Mouse (Mus musculus) liver, adult 2 months (tissue): ENCODE measurements at regions not wholly inside any gene's neighbourhood (a gene's known extent, or its start where the extent isn't known, plus 50 kb on each side); places are given as distances from the start of the nearest gene placed in this dataset.

Source experiments
- CTCF ChIP-seq: fragments of 200-500 bp; IDR thresholded peaks from 2 replicates; pipeline ENCODE4 v1.5.1; 2011; ENCODE audit warnings: low read depth, low read length, control low read depth
- POLR2A ChIP-seq: fragments of 200-500 bp; IDR thresholded peaks from 2 replicates; pipeline ENCODE4 v1.6.1; 2011; ENCODE audit warnings: low read length, control low read depth; ENCODE audit not compliant: insufficient read depth; ENCODE audit errors: extremely low read depth

DNA sequence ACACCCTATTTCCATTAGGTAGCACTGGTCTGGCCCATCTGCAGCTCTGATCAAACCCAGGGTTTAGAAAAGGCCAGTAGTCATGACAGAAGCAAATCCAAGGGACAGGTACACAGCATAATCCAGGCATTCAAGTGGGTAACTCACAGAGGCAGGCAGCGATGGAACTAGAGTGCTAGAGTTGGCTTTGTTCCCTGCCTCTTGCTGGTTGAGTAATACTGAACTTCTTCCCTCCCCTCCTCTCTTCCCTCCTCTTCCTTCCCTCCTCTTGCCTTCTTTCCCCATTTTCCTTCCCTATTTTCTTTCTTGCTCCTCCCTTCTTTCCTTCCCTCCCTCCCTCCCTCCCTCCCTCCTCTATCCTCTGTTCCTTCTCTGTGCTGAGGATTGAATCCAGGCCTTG lies 133.1 kb upstream of the Zfp648 start:
- TF ChIP-seq CTCF, result no peak
- TF ChIP-seq POLR2A, result no peak
